Mouse (Mus musculus): Measurements from ENCODE around the gene Fam219a.

Gene Fam219a

DNA sequence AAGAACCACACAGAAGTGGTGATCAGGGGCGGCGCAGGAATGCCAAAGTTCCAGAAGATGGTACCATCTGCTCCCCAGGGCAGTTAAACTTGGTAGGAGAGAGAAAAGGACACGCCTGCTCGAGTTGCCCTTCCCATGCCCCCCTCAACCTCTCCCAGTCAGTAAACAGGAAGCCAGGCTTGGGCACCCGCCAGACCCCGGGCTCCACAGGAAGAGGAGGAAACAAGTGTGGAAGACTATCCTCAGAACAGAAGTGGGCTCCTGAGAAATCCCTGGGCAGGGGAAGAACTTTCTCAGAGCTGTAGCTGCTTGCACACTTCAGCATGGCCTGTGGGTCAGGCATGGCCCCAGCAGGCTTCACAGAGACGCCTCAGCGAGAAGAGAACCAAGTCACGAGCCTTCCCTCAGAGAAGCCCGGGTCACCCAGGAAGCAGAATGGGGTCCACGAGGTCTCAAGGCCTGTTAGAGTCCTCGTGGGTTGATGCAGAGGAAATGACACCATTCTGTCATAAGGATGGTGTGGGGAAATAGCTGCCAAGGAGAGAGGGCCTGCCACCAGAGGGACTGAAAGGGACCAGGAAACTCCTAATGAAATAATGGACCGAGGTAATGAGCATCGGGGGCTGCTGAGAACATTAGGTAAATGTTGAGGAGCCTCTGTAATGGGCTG lies 14.2 kb downstream of the Fam219a start:
- no peak for ATAC-seq (ENCODE audit: low TSS enrichment)

DNA sequence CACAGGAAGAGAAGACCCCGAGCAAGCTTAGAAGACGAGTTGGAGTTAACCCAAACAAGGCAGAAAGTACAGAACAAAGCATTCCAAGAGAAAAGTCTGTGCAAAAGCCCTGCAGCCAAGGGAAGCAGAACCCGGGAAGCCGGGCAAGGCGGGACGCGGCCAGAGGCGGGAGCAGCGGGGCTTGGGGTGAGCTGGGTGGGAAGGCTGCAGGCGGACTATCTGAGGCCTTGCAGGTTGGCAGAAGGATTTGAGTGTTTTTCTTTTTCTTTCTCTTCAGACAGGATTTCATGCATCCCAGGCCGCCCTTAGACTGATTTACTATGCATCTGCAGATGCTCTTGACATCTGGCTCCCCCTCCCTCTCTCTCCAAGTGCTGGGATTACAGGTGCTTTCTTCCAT lies 16.2 kb downstream of the Fam219a start:
- ATAC-seq (ENCODE audit: low TSS enrichment): no peak

GRCm38 (mm10) chr4:41552529-41552928 lies 16.8 kb downstream of the Fam219a start:
- ATAC-seq (ENCODE audit: low TSS enrichment): peak; percentile 56

DNA sequence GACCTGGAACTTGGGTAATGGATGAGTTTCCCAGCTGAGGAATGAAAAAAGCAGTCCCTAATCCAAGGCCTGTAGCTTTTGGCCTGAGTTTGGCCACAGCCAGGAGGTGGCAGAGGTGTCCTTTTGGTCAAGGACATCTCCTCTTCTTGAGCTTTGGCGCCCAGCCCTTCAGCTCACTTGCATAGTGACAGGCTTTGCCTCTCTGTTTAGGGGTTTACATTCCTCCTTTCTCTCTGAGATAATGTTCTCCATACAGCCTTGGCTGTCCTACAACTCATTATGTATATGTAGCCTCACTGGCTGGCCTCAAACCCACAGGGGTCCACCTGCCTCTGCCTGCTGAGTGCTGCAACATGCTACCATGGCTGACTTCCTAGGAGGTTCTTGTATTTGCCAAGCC lies 22.3 kb downstream of the Fam219a start:
- ATAC-seq (ENCODE audit: low TSS enrichment): no peak

GRCm38 (mm10) chr4:41545985-41546384 lies 23.4 kb downstream of the Fam219a start:
- ATAC-seq (ENCODE audit: low TSS enrichment): peak; percentile 48; the same call in 1 of the 2 replicates

DNA sequence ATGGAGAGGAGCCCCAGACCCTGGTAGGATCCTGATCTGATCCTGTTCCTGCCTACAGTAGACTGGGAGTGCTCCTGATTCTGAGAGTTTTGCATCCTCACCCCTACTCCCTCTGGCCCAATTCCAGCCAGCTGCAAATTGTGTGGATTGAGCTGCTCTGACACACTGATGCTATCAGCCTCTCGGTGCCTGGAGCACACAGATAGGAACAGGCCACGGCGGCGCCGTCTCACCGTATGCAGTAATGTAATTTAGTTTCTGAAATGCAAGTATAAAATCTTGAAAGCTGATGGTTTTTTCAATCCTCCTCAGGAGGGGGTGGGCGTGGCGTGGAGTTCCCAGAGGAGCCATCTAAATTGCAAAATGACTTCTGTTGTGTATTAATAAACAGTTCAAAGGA lies 27.2 kb downstream of the Fam219a start:
- ATAC-seq (ENCODE audit: low TSS enrichment): no peak

DNA sequence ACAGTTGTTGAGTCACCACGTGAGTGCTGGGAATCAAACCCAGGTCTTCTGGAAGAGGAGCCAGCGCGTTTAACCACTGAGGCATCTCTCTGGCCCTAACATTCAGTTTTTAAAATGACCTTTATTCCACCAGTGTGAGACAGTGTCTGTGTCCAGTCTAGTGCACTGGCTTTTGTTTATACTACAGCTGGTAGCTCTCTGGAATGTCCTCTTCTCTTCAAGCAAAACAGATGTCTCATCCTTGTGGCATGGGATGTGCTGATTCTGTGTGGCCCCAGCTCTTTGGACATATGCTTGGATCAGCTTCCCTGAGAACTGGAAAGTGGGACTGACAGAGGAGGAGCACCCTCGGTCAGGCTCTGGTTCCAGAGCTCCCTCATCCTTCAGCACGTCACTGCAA lies 34.5 kb downstream of the Fam219a start:
- ATAC-seq (ENCODE audit: low TSS enrichment): no peak

- ATAC-seq (ENCODE audit: low TSS enrichment): no peak
These were observed 36.9 kb downstream of the Fam219a start for GRCm38 (mm10) chr4:41532420-41532819.

DNA sequence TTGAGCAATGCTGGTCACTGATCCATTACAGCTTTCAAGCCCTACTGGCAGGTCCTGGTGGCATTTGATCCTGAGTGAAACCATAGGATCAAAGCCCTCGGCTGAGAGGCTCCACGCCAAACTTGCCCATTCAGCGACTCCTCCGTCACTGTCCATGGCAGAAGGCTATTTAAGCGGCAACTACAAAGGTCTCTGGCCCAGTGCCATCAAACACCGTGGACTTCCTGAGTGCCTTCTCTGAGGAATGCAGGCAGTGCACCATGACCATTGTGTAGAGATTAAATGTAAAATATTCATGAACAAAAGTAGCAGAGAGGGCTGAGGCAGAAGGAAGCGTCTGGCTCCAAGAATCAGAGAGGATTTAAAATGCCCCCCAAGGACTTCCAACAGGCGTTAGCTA lies 41.3 kb downstream of the Fam219a start:
- no peak for ATAC-seq (ENCODE audit: low TSS enrichment)

DNA sequence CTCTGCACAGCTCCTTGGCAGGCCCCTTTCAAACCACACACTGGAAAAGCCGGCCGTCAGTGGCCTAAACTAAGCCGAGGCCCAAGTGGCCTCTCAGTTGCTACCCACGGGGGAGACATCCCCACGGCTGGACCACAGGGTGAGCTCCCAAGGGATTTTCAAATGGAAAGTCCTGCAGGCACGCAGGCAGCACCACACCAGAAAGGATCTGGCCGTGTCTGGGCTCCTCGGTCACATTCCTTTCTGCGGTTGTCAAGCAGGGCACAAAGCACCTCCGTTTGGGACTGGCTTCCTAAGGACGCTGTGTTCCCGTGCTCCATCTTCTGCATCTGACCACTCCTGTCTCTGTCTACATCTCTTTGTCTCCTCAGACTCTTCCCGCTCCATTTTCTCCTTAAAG lies 42.3 kb downstream of the Fam219a start:
- ATAC-seq (ENCODE audit: low TSS enrichment): no peak

DNA sequence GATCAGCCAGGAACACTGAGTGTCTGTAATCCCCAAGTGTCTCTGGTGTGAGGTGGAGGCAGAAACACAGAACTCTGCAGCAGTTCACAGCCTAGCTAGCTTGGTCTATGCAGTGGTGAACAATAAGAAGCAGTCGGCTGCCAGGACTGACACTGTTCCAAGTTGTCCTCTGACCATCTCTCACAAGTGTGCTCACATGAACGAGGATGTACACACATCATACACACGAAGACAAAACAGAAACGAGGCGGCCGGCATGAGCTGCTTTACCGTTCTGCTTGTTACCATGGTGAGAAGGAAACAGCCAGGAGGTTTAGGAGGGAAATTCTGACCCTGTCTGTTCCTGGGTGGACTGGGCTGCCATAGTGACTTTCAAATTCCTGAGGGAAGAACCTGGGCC lies 42.8 kb downstream of the Fam219a start:
- ATAC-seq (ENCODE audit: low TSS enrichment): peak; percentile 11; the same call in 1 of the 2 replicates

- ATAC-seq (ENCODE audit: low TSS enrichment): no peak
These were observed 44.5 kb downstream of the Fam219a start for GRCm38 (mm10) chr4:41524829-41525228.

DNA sequence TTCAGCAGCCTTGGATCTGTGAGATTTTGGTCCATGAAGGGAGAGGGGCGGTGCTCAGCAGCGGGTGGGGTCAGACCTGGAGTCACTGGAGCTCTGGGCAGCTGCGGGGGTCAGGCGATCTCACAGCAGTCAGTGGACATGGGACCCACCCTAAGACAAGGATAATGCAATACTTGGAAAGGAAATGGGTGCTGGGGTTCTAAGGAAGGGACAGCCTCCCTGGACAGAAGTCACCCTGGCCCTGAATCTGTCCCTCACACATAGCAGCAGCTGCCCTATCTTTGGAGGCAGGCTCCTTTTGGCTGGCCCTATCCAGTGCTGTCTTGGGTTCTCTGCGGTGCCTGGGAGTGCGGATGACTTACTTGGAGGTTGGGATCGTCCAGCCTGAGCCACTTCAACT lies 45.5 kb downstream of the Fam219a start:
- no peak for ATAC-seq (ENCODE audit: low TSS enrichment)

- peak; percentile 10; the same call in 1 of the 2 replicates for ATAC-seq (ENCODE audit: low TSS enrichment)
These were observed 46.5 kb downstream of the Fam219a start for GRCm38 (mm10) chr4:41522788-41523187.

DNA sequence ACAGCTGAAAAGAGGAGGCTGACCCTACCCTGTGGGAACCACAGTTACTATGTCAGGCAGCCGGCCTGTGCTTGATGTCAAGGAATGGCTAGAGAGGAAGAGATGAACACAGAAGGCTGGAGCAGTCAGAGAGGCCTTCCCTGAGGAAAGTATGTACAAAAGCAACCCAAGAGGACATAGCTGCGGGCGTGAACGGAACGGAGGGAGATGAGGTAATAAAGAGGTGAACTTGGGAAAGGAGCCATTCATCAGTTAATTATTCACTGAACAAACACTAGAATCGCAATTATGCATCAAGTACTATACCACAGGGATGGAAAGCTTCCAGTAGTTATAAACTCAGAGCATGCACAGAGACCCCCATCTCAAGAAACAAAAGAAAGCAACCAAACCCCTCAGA lies 47.2 kb downstream of the Fam219a start:
- ATAC-seq (ENCODE audit: low TSS enrichment): no peak

GRCm38 (mm10) chr4:41520641-41521040 lies 48.7 kb downstream of the Fam219a start:
- peak; percentile 15; the same call in 1 of the 2 replicates for ATAC-seq (ENCODE audit: low TSS enrichment)

DNA sequence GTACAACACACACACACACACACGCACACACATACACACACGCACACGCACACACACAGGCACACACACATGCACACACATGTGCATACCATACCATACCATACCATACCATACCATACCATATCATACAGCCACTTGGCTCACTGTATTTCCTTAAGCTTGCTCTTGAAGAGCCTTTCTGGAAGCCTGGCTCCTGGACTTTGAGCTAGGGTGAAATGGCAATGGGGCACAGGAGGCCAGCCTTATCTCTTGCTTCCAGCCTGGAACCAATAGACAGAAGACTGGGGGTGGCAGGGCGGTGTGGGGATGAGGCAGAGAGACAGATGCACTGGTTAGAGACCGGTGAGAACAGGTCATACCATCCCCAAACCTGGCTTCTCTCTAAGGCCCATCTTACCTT lies 50.1 kb downstream of the Fam219a start:
- ATAC-seq (ENCODE audit: low TSS enrichment): no peak

GRCm38 (mm10) chr4:41518349-41518748 lies 51.0 kb downstream of the Fam219a start:
- peak; percentile 34 for ATAC-seq (ENCODE audit: low TSS enrichment)

DNA sequence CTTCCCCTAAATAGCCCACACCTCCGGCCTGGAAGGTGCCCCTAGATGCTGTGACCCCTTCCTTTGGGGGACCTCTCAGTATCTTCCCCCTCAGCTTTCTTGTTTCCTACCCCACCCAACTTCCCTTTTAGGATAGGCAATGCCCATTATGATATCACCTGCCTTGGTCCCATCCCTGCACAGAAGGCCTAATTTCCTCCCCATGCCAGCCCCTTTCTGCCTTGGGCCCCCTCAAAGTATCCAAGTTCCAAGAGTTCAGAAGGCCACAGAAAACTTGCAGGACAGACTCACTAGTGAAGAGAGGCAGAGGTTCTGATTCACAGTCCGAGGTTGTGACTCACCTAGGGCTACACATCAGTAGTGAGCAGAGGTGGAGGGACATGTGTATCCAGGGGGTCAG lies 52.1 kb downstream of the Fam219a start, which contains the start of gene 1110017D15Rik:
1110017D15Rik (minus strand) TSS at position 101 of the 400 bp plus-strand sequence.
- no peak for ATAC-seq (ENCODE audit: low TSS enrichment)

DNA sequence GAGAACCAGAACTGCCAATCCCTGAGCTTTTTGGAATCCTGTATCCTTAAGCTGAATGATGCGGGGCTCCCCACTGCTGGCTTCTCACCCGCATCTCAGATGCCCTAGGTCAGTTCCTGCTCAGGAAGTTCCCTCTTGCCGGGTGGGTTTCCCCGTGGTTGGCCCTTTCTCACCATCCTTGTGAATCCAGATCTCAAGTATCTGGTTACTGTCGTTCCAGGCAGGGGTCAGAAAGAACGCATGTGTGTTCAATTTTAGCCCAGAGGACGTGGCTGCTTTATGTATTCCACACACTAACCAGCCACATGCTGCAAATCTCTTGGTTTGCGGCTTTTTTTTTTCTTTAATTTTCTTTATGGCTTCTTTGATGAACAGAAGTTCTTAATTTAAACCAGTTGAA lies 55.6 kb downstream of the Fam219a start:
- ATAC-seq (ENCODE audit: low TSS enrichment): no peak

DNA sequence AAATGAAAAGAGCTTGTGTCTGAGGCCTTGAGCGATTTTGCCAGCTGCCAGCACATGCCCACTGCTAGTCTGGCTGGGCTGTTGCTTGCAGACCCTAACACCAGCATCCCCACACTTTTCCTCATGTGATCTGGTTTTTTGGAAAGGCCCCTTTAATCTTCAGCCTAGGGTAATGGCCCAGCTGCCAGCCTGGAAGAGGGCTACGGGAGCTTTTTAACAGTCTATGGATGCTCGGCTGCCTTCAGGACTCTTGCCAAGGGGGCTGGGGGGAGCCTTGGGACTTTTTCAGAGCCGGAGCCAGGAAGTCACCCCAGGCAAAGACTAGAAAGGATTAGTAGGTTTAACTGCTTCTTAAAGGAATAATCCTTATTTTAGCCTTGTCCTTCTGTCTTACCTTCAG lies 56.0 kb downstream of the Fam219a start:
- no peak for ATAC-seq (ENCODE audit: low TSS enrichment)

GRCm38 (mm10) chr4:41507998-41508397 lies 61.3 kb downstream of the Fam219a start:
- no peak for ATAC-seq (ENCODE audit: low TSS enrichment)

- peak; percentile 17 for ATAC-seq (ENCODE audit: low TSS enrichment)
These were observed 61.9 kb downstream of the Fam219a start for GRCm38 (mm10) chr4:41507326-41507924.

DNA sequence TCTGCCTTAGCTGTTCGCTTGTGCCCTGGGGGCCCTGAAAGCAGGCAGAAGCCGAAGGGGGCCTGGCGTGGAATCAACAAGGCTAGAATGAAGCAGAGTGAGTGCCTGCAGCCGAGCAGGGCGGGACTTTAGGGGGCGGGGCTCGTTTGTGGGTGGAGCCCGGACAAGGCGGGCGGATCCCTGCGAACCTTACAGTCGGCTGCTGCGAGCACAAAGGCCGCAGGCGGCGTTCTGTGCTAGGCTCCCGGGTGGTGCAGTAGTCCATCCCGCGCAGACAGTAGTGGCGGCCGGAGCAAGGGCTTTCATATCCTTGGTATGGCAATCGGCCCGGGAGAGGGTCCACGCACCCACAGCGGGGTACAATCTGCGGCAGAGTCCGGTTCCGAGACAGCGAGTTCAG lies 62.4 kb downstream of the Fam219a start:
- ATAC-seq (ENCODE audit: low TSS enrichment): peak; percentile 71

Data from frontal cortex, adult (tissue).